Mouse (Mus musculus) heart, embryonic 16.5 days (tissue): ENCODE results near the gene Tecpr2. TPM values are rescaled to one million over a fixed set of nuclear protein-coding genes. Genes with fewer than 3 reads are reported as not detected.

ENCODE experiments used
- ATAC-seq: fragments of 200-750 bp; cut with Nextera tagmentation; replicated peaks from 2 replicates; pipeline ENCODE4 v1.8.0; 2017; ENCODE audit warnings: moderate number of reproducible peaks; ENCODE audit not compliant: insufficient read depth, low FRiP score; ENCODE audit errors: extremely low read depth
- H3K27ac ChIP-seq: fragments of 300-500 bp; sonication (generic); 2 replicates; pipeline ENCODE4 v1.5.1; 2014; ENCODE audit warnings: mild to moderate bottlenecking, low read length, control low read depth, moderate library complexity
- H3K27me3 ChIP-seq: fragments of 300-500 bp; sonication (generic); 2 replicates; pipeline ENCODE4 v1.6.1; 2014; ENCODE audit warnings: low read length, mixed read lengths; ENCODE audit not compliant: control insufficient read depth, insufficient read depth
- H3K36me3 ChIP-seq: fragments of 300-500 bp; sonication (generic); 2 replicates; pipeline ENCODE4 v1.6.1; 2014; ENCODE audit not compliant: control insufficient read depth, insufficient read depth
- H3K4me1 ChIP-seq: fragments of 300-500 bp; sonication (generic); 2 replicates; pipeline ENCODE4 v1.6.1; 2014; ENCODE audit warnings: low read length, mixed read lengths; ENCODE audit not compliant: control insufficient read depth, insufficient read depth
- H3K4me2 ChIP-seq: fragments of 300-500 bp; sonication (generic); 2 replicates; pipeline ENCODE4 v1.6.1; 2014; ENCODE audit warnings: low read depth, mild to moderate bottlenecking, control low read depth, low read length
- H3K4me3 ChIP-seq: fragments of 300-500 bp; sonication (generic); 2 replicates; pipeline ENCODE4 v1.5.1; 2014; ENCODE audit warnings: mild to moderate bottlenecking, control low read depth, low read length
- H3K9ac ChIP-seq: fragments of 300-500 bp; sonication (generic); 2 replicates; pipeline ENCODE4 v1.6.1; 2014; ENCODE audit warnings: low read length, control low read depth
- H3K9me3 ChIP-seq: fragments of 300-500 bp; sonication (generic); replicated peaks from 2 replicates; pipeline ENCODE4 v1.6.1; 2016; ENCODE audit warnings: low read length; ENCODE audit not compliant: control insufficient read depth
- WGBS: fragments of 180-500 bp; shearing (Covaris S2); extraction: QIAGEN DNeasy Blood & Tissue Kit; methylation state at CpG from one replicate; pipeline ENCODE4 v1.1.7; 2014; 5-methylcytosine and 5-hydroxymethylcytosine counted together
- polyA plus RNA-seq: library from polyadenylated mRNA; unstranded; fragments of >200 nt; fragmentation: Nextera tagmentation; extraction: Ambion mirVana; gene quantifications from 2 replicates; pipeline ENCODE4 v1.2.1, GENCODE M21; 2015

The Tecpr2 gene
- polyA plus RNA-seq, 1 experiment from 2014 or later, result 2.2 TPM

DNA sequence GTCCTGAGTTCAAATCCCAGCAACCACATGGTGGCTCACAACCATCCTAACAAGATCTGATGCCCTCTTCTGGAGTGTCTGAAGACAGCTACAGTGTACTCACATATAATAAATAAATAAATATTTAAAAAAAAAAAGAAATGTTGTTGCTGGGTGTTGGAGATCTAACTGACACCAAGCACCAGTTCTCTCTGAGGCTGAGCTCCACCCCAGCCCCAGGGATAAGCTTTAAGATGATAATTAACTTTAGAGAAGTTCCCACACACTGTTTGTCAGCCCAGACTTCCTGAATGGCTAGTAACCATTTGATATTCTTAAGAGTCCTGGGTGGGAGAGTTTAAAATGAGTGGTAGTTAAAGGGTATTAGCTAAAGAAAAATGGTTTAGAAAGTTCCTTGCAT is 28.8 kb upstream of the Tecpr2 start:
- peaks cover 4% of the 10 kb centered on the region; the same call in 1 of the 2 replicates for H3K4me1 ChIP-seq
- H3K4me3 ChIP-seq, result no peak overlapping the region
- no peak overlapping the region for H3K27ac ChIP-seq
- H3K9ac ChIP-seq, result no peak overlapping the region
- peaks cover 14% of the 10 kb centered on the region for H3K36me3 ChIP-seq
- no peak for ATAC-seq
- H3K9me3 ChIP-seq, result no peaks in the 10 kb centered on the region
- no peaks in the 10 kb centered on the region for H3K27me3 ChIP-seq
- H3K4me2 ChIP-seq, result no peak overlapping the region

DNA sequence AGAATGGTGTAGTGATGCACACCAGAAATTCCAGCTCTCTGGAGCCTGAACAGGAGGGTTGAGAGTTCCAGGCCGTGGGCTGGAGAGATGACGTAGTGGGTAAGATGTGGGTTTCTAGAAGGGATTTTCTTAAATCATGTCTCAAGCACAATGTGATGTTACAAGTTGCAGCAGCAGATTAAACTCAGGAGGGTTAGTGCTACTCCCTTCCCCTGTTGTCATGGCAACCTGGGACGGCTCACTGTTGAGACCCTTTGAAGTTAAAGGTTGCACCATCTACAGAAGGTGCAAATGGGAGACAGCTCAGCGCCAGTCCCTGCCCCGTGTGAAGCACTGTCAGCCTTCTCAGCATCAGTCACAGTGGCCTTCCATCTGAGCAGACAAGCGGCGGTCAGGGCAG is 27.8 kb upstream of the Tecpr2 start:
- Histone ChIP-seq H3K9ac (no peak overlapping the region), H3K4me2 (no peak overlapping the region), H3K4me3 (no peak overlapping the region), H3K27ac (no peak overlapping the region), H3K36me3 (peaks cover 6% of the 10 kb centered on the region; the same call in 1 of the 2 replicates), H3K27me3 (no peaks in the 10 kb centered on the region), H3K9me3 (no peaks in the 10 kb centered on the region), H3K4me1 (peaks cover 4% of the 10 kb centered on the region; the same call in 1 of the 2 replicates)
- 64% methylated on average over 7 of the region's 7 CpGs for WGBS
- ATAC-seq, result no peak

DNA sequence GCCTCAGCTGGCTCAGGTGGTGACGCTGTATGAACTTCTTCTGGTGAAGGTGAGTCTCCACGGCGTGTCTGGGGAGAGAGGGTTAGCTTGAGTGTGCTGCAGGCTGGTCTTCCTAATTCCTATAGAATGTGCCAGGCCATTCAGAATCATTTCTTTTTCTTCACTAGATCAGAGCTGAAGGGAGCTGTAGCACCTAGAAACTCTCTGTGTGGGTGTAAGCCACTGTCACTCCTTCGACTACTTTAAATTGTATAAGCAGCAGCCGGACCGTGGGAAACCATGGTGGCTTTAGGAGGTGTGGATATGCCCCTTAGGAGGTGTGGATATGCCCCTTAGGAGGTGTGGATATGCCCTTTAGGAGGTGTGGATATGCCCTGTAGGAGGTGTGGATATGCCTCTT is 25.1 kb upstream of the Tecpr2 start:
- H3K27me3 ChIP-seq, result no peaks in the 10 kb centered on the region
- WGBS, result 86% methylated on average over 6 of the region's 6 CpGs
- no peak overlapping the region for H3K4me3 ChIP-seq
- no peak for ATAC-seq
- H3K27ac ChIP-seq, result no peak overlapping the region
- no peak overlapping the region for H3K9ac ChIP-seq
- H3K4me1 ChIP-seq, result no peaks in the 10 kb centered on the region
- H3K36me3 ChIP-seq, result peaks cover 18% of the 10 kb centered on the region
- no peak overlapping the region for H3K4me2 ChIP-seq
- H3K9me3 ChIP-seq, result no peaks in the 10 kb centered on the region

DNA sequence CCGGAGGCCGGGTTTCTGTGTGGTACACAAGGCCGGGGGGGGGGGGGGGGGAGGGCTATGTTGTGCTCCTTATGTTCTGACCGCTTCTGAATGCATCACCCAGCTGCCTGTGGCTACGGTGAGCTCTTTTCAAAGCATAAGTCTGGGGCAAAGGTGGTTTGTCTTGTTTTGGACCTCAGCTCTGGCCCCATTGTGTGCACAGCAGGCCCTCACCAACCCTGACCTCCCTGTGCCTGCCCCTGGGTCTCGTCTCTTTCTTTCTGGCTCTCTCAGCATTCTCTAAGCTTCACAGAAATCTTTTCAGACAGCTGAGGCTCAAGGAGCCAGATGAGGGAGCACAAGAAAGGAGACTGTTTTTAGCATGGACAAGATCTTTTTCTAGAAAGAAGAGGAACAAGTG is 23.5 kb upstream of the Tecpr2 start:
- Histone ChIP-seq H3K4me1 (no peaks in the 10 kb centered on the region), H3K4me3 (no peak overlapping the region), H3K4me2 (no peak overlapping the region), H3K36me3 (peaks cover 18% of the 10 kb centered on the region), H3K27me3 (no peaks in the 10 kb centered on the region), H3K9me3 (no peaks in the 10 kb centered on the region), H3K27ac (no peak overlapping the region), H3K9ac (no peak overlapping the region)
- WGBS, result 69% methylated on average over 5 of the region's 6 CpGs
- ATAC-seq, result no peak

DNA sequence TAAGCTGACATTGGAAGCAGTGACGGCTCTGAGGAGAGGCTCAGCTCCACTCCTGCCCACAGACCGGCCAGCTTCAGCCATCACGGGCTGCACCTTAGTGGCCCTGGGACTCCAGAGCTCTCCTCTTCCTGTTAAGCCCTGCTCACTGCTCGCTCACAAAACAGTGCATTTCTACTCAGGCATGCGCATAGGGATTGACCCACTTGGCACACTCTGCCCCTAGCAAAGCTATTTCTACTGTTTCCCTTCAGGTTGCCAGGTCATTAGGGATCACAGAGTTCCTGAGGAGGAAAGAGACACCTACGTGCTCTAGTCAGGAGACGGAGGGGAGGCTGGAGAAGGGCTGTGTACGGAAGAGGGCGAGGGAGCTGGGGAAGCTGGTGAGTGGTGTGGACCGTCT is 23.1 kb upstream of the Tecpr2 start:
- peaks cover 19% of the 10 kb centered on the region for H3K36me3 ChIP-seq
- ATAC-seq, result no peak

DNA sequence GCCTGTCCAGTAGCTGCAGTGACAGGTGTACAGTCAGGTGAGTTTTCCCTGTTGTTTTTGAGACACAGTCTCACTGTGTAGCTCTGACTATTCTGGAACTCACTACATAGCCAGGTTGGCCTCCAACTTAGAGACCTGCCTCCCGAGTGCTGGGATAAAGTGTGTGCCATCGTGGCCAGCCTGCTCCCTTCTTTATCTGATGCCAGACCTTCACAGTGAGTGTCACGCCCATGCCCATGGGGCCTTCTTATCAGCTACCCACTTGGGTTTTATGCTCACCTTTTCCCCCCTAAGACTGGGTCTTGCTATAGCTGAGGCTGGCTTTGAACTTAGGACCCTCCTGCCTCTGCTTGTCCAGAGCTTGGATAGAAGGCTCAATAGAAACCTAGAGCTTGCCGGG is 19.0 kb upstream of the Tecpr2 start:
- Histone ChIP-seq H3K27ac (no peak overlapping the region), H3K4me1 (no peaks in the 10 kb centered on the region), H3K4me3 (no peak overlapping the region), H3K9ac (no peak overlapping the region), H3K9me3 (no peaks in the 10 kb centered on the region), H3K27me3 (no peaks in the 10 kb centered on the region), H3K4me2 (no peak overlapping the region), H3K36me3 (peaks cover 34% of the 10 kb centered on the region)
- WGBS, result 82% methylated on average over 4 of the region's 4 CpGs
- no peak for ATAC-seq

More for the DNA sequence above, 23.1 kb upstream of the Tecpr2 start:
- H3K4me3 ChIP-seq, result no peak overlapping the region
- H3K4me2 ChIP-seq, result no peak overlapping the region
- H3K27ac ChIP-seq, result no peak overlapping the region
- H3K27me3 ChIP-seq, result no peaks in the 10 kb centered on the region
- no peak overlapping the region for H3K9ac ChIP-seq
- no peaks in the 10 kb centered on the region for H3K4me1 ChIP-seq
- WGBS, result 88% methylated on average over 10 of the region's 10 CpGs
- H3K9me3 ChIP-seq, result no peaks in the 10 kb centered on the region

DNA sequence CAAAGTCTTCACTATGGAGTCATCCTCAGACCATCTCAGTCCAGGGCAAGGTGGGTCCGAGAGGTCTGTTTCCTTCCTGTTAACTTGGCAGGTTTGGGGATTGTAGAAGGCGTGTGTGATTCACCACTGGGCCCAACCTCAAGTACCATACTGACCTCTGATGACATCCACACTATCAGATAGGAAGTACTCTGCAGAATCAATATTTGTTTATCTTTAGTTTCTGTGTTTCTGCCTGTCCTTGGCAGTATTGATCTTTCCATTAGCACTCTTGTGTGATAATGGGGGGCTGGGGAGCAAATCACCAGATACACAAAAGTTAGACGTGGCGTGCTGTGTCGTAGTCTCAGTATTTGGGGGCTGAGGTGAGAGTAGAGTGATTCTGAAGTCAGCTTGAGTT is 17.8 kb upstream of the Tecpr2 start:
- Histone ChIP-seq H3K4me2 (no peak overlapping the region), H3K27me3 (no peaks in the 10 kb centered on the region), H3K4me1 (no peaks in the 10 kb centered on the region), H3K4me3 (no peak overlapping the region), H3K36me3 (peaks cover 38% of the 10 kb centered on the region), H3K9me3 (no peaks in the 10 kb centered on the region), H3K27ac (no peak overlapping the region), H3K9ac (no peak overlapping the region)
- whole genome bisulfite sequencing, result 88% methylated on average over 5 of the region's 5 CpGs
- ATAC-seq, result no peak

DNA sequence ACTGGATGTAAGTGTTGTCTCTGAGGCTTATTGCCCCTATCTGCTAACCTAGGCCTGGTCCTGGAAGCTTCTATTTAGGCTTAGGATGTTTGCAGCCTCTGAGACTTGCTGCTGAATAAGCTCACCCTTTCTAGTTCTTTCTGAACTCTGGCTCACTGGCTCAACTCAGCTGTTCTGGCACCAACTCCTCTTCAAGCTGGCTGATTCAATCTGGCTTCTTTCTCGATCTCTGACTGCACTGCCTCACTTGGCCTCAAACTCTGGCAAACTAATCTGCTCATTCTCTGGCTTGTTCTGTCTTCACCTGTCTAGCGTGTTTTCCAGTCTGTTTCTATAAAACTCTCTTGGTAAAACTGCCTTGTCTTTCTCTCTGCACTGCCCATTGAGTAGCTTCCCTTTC is 13.7 kb upstream of the Tecpr2 start:
- WGBS, result 89% methylated on average over 2 of the region's 2 CpGs

DNA sequence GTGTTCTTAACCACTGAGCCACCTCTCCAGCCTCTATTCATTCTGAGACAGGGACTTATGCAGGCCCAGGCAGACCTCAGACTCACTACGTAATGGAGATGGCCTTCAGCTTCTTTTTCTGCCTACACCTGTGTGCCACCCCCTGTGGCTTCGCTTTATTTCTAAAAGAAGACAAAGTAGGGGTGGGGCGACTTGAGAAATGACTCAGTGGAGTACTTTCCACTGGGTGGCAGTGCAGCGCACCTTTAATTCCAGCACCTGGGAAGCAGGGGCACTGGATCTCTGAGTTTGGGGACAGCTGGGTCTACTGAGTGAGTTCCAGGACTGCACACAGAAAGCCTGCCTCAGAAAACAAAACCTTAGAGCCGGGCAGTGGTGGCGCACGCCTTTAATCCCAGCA is 6.8 kb upstream of the Tecpr2 start:
- H3K27me3 ChIP-seq, result no peaks in the 10 kb centered on the region
- H3K27ac ChIP-seq, result no peak overlapping the region
- H3K9me3 ChIP-seq, result no peaks in the 10 kb centered on the region
- H3K4me1 ChIP-seq, result no peaks in the 10 kb centered on the region
- peaks cover 24% of the 10 kb centered on the region for H3K36me3 ChIP-seq
- no peak overlapping the region for H3K4me2 ChIP-seq
- no peak for ATAC-seq
- WGBS, result 89% methylated on average over 7 of the region's 7 CpGs
- H3K4me3 ChIP-seq, result no peak overlapping the region
- H3K9ac ChIP-seq, result no peak overlapping the region

More for the DNA sequence above, 13.7 kb upstream of the Tecpr2 start:
- no peaks in the 10 kb centered on the region for H3K4me1 ChIP-seq
- H3K9ac ChIP-seq, result no peak overlapping the region
- no peaks in the 10 kb centered on the region for H3K27me3 ChIP-seq
- H3K4me3 ChIP-seq, result no peak overlapping the region
- peaks cover 41% of the 10 kb centered on the region for H3K36me3 ChIP-seq
- no peaks in the 10 kb centered on the region for H3K9me3 ChIP-seq
- ATAC-seq, result no peak
- H3K4me2 ChIP-seq, result no peak overlapping the region
- no peak overlapping the region for H3K27ac ChIP-seq

DNA sequence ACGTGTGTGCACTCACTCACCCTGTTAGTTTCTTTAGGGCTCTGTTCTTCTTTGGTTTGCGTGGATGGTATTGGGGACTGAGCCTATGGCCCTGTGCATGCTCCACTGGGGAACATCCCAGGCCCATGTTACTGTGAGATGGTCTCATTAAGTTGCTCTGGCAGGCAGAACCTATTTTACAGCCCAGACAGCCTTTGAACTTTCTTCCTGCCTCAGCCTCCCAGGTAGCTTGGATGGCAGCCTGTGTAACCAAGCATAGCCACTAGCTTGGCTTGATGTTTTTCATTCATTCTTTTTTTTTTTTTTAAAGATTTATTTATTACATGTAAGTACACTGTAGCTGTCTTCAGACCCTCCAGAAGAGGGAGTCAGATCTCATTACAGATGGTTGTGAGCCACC is 3.8 kb upstream of the Tecpr2 start:
- Histone ChIP-seq H3K27ac (no peak overlapping the region), H3K27me3 (no peaks in the 10 kb centered on the region), H3K4me3 (no peak overlapping the region), H3K4me1 (peaks cover 13% of the 10 kb centered on the region), H3K9ac (no peak overlapping the region), H3K4me2 (no peak overlapping the region), H3K36me3 (peaks cover 8% of the 10 kb centered on the region), H3K9me3 (no peaks in the 10 kb centered on the region)
- 95% methylated on average over 2 of the region's 2 CpGs for WGBS
- no peak for ATAC-seq
